Mouse (Mus musculus): ENCODE results near the gene Ralgps1. TPM values are rescaled to one million over a fixed set of nuclear protein-coding genes. Genes with fewer than 3 reads are reported as not detected.
"Not testable (repeated sequence)": the region's sequence is repeated elsewhere in the genome, so short reads cannot be mapped to it uniquely, and the experiment has no call there.

Ralgps1 gene
- polyA plus RNA-seq, 1 experiment from 2014 or later: 19.5 TPM

DNA sequence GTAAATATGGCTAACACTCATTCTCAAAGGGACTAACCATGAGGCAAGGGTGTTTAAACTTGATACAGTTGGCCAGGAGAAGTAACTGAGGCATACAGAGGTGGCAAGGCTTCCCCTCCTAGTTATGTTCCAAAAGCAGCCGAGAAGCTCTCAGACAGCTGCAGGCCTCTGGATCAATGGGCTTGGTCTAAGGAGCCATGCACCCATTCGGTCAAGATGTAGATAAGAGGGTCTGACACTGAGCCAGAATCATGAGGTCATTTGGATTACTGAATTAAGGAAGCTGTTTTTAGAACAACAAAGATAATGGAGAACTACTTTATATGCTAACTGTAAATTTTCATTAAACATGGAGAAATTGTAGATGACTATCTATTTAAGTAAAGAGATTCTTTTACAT, 244.0 kb downstream of the Ralgps1 start:
- Histone ChIP-seq H3K36me3 (ENCODE audit: control insufficient read depth, insufficient read depth, low read length) (no peaks in the 10 kb centered on the region), H3K4me3 (ENCODE audit: low read depth, low read length) (no peak overlapping the region), H3K4me2 (ENCODE audit: low read depth, low read length, severe bottlenecking) (no peak overlapping the region), H3K27me3 (ENCODE audit: control insufficient read depth, insufficient read depth, low read length) (peaks cover 4% of the 10 kb centered on the region; the same call in 1 of the 2 replicates), H3K9me3 (ENCODE audit: control insufficient read depth, low read length) (no peaks in the 10 kb centered on the region), H3K4me1 (replicated peaks; ENCODE audit: control insufficient read depth, insufficient read depth, low read length) (peaks cover 3% of the 10 kb centered on the region; the same call in 1 of the 2 replicates), H3K9ac (ENCODE audit: low read length) (no peak overlapping the region), H3K27ac (ENCODE audit: low read depth, low read length) (no peak overlapping the region)
- no peak for ATAC-seq (replicated peaks; ENCODE audit: low FRiP score)
- WGBS: 78% methylated on average over 2 of the region's 2 CpGs
- DNase-seq (ENCODE audit: low spot score): no peak

DNA sequence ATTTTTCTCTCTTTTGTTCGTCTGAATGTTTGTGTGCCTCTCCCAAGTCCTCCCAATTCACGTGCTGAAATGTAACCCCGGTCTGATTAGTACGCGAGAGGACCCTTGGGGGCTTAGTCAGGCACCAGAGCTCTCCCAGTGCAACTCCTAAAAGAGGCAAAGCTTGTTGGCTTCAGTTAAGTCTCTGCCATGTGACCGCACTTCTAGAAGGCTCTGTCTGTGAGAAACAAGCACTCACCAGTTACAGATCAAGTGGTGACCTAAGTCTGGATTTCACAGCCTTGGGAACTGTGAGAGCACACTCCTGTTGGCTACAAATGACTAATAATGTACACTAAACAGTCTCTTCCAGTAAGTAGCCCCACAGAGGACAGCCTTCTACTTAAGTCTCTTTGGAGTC, 248.4 kb downstream of the Ralgps1 start:
- ATAC-seq (replicated peaks; ENCODE audit: low FRiP score): no peak
- no peak overlapping the region for H3K4me3 ChIP-seq (ENCODE audit: low read depth, low read length)
- 78% methylated on average over 6 of the region's 6 CpGs for WGBS

DNA sequence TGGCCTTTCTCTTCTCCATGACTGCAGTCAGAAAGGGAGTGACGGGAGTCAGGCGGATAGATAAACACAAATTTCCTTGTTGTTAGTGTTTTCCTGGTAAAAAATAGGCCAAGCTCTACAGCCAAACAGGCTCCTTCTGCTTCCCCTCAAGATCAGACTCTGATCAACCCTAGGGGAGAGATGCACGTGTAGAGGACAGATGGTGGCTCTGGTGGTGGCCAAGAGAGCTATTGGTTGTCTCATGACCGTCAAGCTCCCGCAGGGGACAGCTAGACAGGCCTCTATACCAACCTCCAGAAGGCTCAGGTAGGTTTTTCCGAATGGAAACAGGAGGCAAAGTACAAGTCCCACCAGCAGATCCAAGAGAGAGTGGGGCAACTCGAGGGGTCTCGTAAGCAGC, 270.8 kb downstream of the Ralgps1 start:
- no peak overlapping the region for H3K4me2 ChIP-seq (ENCODE audit: low read depth, low read length, severe bottlenecking)
- WGBS: 84% methylated on average over 8 of the region's 8 CpGs
- no peak overlapping the region for H3K27ac ChIP-seq (ENCODE audit: low read depth, low read length)
- no peak overlapping the region for H3K4me3 ChIP-seq (ENCODE audit: low read depth, low read length)
- ATAC-seq (replicated peaks; ENCODE audit: low FRiP score): no peak
- no peaks in the 10 kb centered on the region for H3K9me3 ChIP-seq (ENCODE audit: control insufficient read depth, low read length)
- no peaks in the 10 kb centered on the region for H3K4me1 ChIP-seq (replicated peaks; ENCODE audit: control insufficient read depth, insufficient read depth, low read length)
- no peak for DNase-seq (ENCODE audit: low spot score)
- no peak overlapping the region for H3K9ac ChIP-seq (ENCODE audit: low read length)
- no peaks in the 10 kb centered on the region for H3K27me3 ChIP-seq (ENCODE audit: control insufficient read depth, insufficient read depth, low read length)
- no peaks in the 10 kb centered on the region for H3K36me3 ChIP-seq (ENCODE audit: control insufficient read depth, insufficient read depth, low read length)

More for the DNA sequence above, 248.4 kb downstream of the Ralgps1 start:
- Histone ChIP-seq H3K9ac (ENCODE audit: low read length) (no peak overlapping the region), H3K27me3 (ENCODE audit: control insufficient read depth, insufficient read depth, low read length) (no peaks in the 10 kb centered on the region), H3K36me3 (ENCODE audit: control insufficient read depth, insufficient read depth, low read length) (no peaks in the 10 kb centered on the region), H3K4me2 (ENCODE audit: low read depth, low read length, severe bottlenecking) (no peak overlapping the region), H3K27ac (ENCODE audit: low read depth, low read length) (no peak overlapping the region), H3K4me1 (replicated peaks; ENCODE audit: control insufficient read depth, insufficient read depth, low read length) (no peaks in the 10 kb centered on the region), H3K9me3 (ENCODE audit: control insufficient read depth, low read length) (no peaks in the 10 kb centered on the region)
- no peak for DNase-seq (ENCODE audit: low spot score)

DNA sequence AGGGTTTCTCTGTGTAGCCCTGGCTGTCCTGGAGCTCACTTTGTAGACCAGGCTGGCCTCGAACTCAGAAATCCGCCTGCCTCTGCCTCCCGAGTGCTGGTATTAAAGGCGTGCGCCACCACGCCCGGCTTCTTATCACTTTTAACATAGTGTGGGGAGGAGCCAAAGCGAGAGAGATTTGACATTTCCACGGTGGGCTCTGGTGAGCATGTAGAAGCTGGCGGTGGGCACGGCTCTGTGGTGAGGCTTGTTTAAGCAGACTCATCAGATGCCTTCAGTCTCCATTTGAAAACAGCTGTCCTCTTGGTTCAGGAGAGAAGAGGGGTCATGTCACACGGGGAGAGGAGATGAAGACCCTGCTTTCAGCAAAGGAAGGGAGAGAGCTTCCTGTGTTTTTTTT, 274.0 kb downstream of the Ralgps1 start:
- WGBS: 86% methylated on average over 11 of the region's 12 CpGs

DNA sequence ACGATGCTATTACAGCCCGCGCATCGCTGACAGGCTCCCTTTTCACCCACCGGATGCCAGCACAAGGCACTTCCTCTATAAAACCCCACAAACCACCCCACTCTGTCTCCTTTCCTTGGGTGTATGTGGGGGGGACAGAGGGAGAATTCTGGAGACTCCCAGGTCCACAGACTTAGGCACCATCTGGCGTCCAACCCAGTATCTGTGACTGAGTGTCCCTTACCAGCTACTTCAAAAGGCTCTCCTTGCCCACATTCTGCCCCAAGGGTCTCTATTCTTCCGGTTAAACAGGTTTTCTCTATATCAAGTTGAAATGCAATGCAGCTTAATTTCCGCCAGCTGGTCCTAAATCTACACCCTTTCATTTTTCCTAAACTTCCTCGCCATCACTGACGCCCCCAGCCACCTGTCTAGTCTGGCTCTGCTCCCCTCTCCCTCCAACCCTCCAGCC, 276.0 kb downstream of the Ralgps1 start:
- ATAC-seq (replicated peaks; ENCODE audit: low FRiP score) (no peak), DNase-seq (ENCODE audit: low spot score) (peak; percentile 45)
- Histone ChIP-seq H3K4me2 (ENCODE audit: low read depth, low read length, severe bottlenecking) (no peak overlapping the region), H3K9ac (ENCODE audit: low read length) (no peak overlapping the region), H3K36me3 (ENCODE audit: control insufficient read depth, insufficient read depth, low read length) (no peaks in the 10 kb centered on the region), H3K4me3 (ENCODE audit: low read depth, low read length) (no peak overlapping the region), H3K27me3 (ENCODE audit: control insufficient read depth, insufficient read depth, low read length) (no peaks in the 10 kb centered on the region), H3K4me1 (replicated peaks; ENCODE audit: control insufficient read depth, insufficient read depth, low read length) (no peaks in the 10 kb centered on the region), H3K27ac (ENCODE audit: low read depth, low read length) (no peak overlapping the region), H3K9me3 (ENCODE audit: control insufficient read depth, low read length) (no peaks in the 10 kb centered on the region)
- 74% methylated on average over 10 of the region's 10 CpGs for WGBS

More for the DNA sequence above, 274.0 kb downstream of the Ralgps1 start:
- ATAC-seq (replicated peaks; ENCODE audit: low FRiP score); H3K4me3 ChIP-seq (ENCODE audit: low read depth, low read length); H3K27ac ChIP-seq (ENCODE audit: low read depth, low read length); DNase-seq (ENCODE audit: low spot score); H3K4me1 ChIP-seq (replicated peaks; ENCODE audit: control insufficient read depth, insufficient read depth, low read length); H3K9ac ChIP-seq (ENCODE audit: low read length); H3K27me3 ChIP-seq (ENCODE audit: control insufficient read depth, insufficient read depth, low read length); H3K9me3 ChIP-seq (ENCODE audit: control insufficient read depth, low read length); H3K36me3 ChIP-seq (ENCODE audit: control insufficient read depth, insufficient read depth, low read length); H3K4me2 ChIP-seq (ENCODE audit: low read depth, low read length, severe bottlenecking): not testable (repeated sequence)

DNA sequence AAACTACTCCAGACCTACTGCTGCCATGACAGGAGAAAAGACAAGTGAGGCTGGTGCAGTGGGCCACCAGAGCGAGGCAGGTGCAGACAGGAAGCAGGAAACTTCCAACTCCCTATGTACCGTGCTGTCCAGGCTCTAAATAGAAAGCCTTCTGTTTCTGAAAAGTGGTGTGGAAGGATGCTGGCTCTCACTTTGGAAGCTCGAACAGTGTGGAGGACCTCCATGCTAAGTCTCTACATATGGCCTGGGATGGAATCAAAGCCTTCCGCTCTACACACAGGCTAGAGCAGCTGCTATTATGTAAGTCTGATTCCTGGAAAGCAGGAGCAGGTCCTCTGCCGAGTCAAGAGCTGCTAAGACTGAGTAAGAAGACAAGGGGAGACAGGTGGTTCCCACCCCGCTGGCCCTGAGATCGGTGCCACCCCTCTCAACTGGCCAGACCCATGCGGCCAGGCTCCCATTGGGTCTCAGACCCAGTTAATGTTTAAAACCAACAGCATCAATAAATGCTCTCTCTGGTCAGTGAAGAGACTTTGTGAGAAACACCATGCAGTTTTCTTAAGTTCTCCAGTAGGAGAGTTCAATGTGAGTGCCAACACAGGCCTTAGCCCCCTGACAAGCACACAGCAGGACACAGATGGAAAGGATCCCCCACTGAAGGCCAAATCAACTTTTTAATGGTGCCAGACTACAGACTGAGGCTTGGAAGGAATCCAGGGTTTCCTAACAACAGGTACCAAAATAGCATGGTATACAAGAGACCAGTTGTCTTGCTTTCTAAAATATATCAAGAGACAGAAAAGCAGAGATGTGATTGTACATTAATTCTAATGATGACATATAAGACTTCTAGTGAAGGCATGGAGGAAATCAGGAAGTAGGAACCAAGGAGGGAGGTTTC, 280.4 kb downstream of the Ralgps1 start:
- Histone ChIP-seq H3K4me1 (replicated peaks; ENCODE audit: control insufficient read depth, insufficient read depth, low read length) (no peaks in the 10 kb centered on the region), H3K36me3 (ENCODE audit: control insufficient read depth, insufficient read depth, low read length) (no peaks in the 10 kb centered on the region), H3K27ac (ENCODE audit: low read depth, low read length) (no peak overlapping the region), H3K4me3 (ENCODE audit: low read depth, low read length) (no peak overlapping the region), H3K4me2 (ENCODE audit: low read depth, low read length, severe bottlenecking) (no peak overlapping the region), H3K27me3 (ENCODE audit: control insufficient read depth, insufficient read depth, low read length) (no peaks in the 10 kb centered on the region), H3K9ac (ENCODE audit: low read length) (no peak overlapping the region), H3K9me3 (ENCODE audit: control insufficient read depth, low read length) (no peaks in the 10 kb centered on the region)
- ATAC-seq (replicated peaks; ENCODE audit: low FRiP score) (no peak), DNase-seq (ENCODE audit: low spot score) (peak; percentile 29)
- WGBS: 86% methylated on average over 8 of the region's 8 CpGs

DNA sequence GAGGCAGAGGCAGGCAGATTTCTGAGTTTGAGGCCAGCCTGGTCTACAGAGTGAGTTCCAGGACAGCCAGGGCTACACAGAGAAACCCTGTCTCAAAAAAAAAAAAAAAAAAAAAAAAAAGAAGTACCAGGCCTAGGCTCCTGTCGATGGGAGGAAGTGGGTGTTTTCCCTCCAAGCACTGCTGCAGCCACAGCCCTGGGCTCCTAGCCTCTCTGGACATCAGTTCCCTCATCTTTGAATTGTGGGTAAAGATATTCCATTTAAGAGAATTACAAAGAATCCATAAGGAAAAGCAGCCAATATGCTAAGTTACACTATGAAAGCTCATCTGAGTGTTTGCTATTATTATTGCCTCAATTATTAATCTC, 281.3 kb downstream of the Ralgps1 start:
- H3K4me3 ChIP-seq (ENCODE audit: low read depth, low read length); DNase-seq (ENCODE audit: low spot score); H3K36me3 ChIP-seq (ENCODE audit: control insufficient read depth, insufficient read depth, low read length); H3K9ac ChIP-seq (ENCODE audit: low read length); H3K4me2 ChIP-seq (ENCODE audit: low read depth, low read length, severe bottlenecking); ATAC-seq (replicated peaks; ENCODE audit: low FRiP score); H3K4me1 ChIP-seq (replicated peaks; ENCODE audit: control insufficient read depth, insufficient read depth, low read length); H3K27ac ChIP-seq (ENCODE audit: low read depth, low read length); H3K27me3 ChIP-seq (ENCODE audit: control insufficient read depth, insufficient read depth, low read length); H3K9me3 ChIP-seq (ENCODE audit: control insufficient read depth, low read length): not testable (repeated sequence)
- 83% methylated on average over 1 of the region's 1 CpGs for WGBS

DNA sequence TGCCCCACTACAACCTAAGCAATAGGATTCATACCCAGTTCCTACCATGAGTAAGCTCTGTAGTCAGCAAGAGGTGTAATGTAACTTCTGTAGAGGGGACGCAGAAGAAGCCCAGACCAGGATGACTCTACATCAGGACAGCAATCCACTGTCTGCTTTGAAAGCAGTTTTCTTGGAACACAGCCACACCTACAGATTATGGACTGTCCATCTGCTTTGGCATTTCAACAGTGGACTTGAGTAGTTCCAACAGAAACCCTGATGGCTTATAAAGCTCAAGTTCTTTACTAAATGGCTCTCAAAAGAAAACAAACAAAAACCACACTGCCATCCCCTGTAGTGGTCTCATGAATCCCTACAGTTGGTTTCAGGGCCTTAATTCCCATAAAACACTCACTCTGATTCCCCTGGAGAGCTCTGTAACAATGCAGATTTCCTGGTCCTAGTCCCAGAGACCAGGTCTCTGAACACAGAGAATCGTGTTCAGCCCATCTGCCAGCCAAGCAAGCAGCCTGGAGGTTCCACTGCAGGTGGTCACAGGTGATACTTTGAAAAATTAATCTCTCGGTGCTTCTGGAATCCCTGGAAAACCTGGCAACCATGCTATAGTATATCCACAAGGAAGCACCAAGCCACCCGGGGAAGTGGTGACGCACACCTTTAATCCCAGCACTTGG, 281.8 kb downstream of the Ralgps1 start:
- Histone ChIP-seq H3K4me1 (replicated peaks; ENCODE audit: control insufficient read depth, insufficient read depth, low read length) (no peaks in the 10 kb centered on the region), H3K9me3 (ENCODE audit: control insufficient read depth, low read length) (no peaks in the 10 kb centered on the region), H3K9ac (ENCODE audit: low read length) (no peak overlapping the region), H3K27me3 (ENCODE audit: control insufficient read depth, insufficient read depth, low read length) (no peaks in the 10 kb centered on the region), H3K27ac (ENCODE audit: low read depth, low read length) (no peak overlapping the region), H3K36me3 (ENCODE audit: control insufficient read depth, insufficient read depth, low read length) (no peaks in the 10 kb centered on the region), H3K4me2 (ENCODE audit: low read depth, low read length, severe bottlenecking) (no peak overlapping the region), H3K4me3 (ENCODE audit: low read depth, low read length) (no peak overlapping the region)
- DNase-seq (ENCODE audit: low spot score): peak; percentile 30
- 90% methylated on average over 5 of the region's 5 CpGs for WGBS
- ATAC-seq (replicated peaks; ENCODE audit: low FRiP score): no peak

Data from forebrain, embryonic 11.5 days (tissue).